ENCODE assay signal across 14 mouse cellular contexts in the genomic region with DNA sequence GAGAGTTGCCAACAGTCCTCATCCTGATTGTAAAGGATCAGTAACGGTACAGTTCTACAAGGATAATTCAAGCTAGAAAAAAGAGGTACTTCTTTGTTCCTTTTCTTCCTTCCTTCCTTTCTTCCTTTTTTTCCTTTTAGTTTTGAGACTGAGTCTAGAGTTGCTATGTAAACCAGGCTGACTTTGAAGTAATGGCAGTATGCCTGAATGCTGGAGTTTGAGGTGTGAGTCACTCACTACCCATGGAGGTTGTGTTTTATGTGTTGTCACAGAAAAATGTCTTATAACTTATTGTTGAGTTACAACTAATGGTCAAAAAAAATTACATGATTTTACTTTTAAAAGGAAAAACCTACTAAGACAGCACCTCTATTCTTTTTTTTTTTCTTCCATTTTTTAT.
"Had no signal": no experiment of that assay in that cellular context is flagged by ENCODE, and none has a peak within 500 bp of the region (broad histone marks: within the 10 kb centered on the region; RNA-seq: fewer than 3 reads in every experiment).

No protein-coding gene starts in this region.

- H3K27me3 ChIP-seq: limb, embryonic 15.5 days; liver, embryonic 12.5 days; midbrain, embryonic 13.5 days; neural tube, embryonic 15.5 days; stomach, embryonic 15.5 days had no signal

- H3K4me3 ChIP-seq: limb, embryonic 15.5 days; liver, embryonic 12.5 days; midbrain, embryonic 13.5 days; neural tube, embryonic 15.5 days; stomach, embryonic 15.5 days had no signal

- H3K4me1 ChIP-seq: limb, embryonic 15.5 days; stomach, embryonic 15.5 days had no signal

- H3K36me3 ChIP-seq: neural tube, embryonic 15.5 days; stomach, embryonic 15.5 days had no signal

- H3K9me3 ChIP-seq: limb, embryonic 15.5 days; liver, embryonic 12.5 days; midbrain, embryonic 13.5 days; neural tube, embryonic 15.5 days; stomach, embryonic 15.5 days had no signal

- H3K4me2 ChIP-seq: limb, embryonic 15.5 days; liver, embryonic 12.5 days; lung, embryonic 14.5 days; midbrain, embryonic 13.5 days; neural tube, embryonic 15.5 days; stomach, embryonic 15.5 days had no signal

- DNase-seq: kidney, adult 18-20 months; kidney, postnatal 10 days; kidney, postnatal 4 days; layer of hippocampus, postnatal 36 days; lung, embryonic 14.5 days; lung, postnatal 10 days; right cerebral cortex, postnatal 4 days; spleen, adult 18-20 months; thymus, postnatal 36 days had no signal

- H3K27ac ChIP-seq: limb, embryonic 15.5 days; liver, embryonic 12.5 days; midbrain, embryonic 13.5 days; neural tube, embryonic 15.5 days; stomach, embryonic 15.5 days had no signal
